Mouse (Mus musculus) midbrain, postnatal 0 days (tissue): ENCODE data around the gene Clca1. TPM values are rescaled to one million over a fixed set of nuclear protein-coding genes. Genes with fewer than 3 reads are reported as not detected.

ENCODE experiments used
- ATAC-seq: fragments of 200-750 bp; cut with Nextera tagmentation; 2 replicates; pipeline ENCODE4 v1.8.0; 2017; ENCODE audit warnings: moderate number of reproducible peaks, mild to moderate bottlenecking, moderate TSS enrichment, moderate library complexity; ENCODE audit not compliant: low FRiP score
- DNase-seq: peaks from one replicate; pipeline ENCODE4 v3.0.0-alpha.2; 2015; ENCODE audit warnings: low spot score
- H3K27ac ChIP-seq: fragments of 300-500 bp; sonication (generic); 2 replicates; pipeline ENCODE4 v1.5.1; 2014; ENCODE audit warnings: low read depth, mild to moderate bottlenecking, low read length, mixed read lengths
- H3K27me3 ChIP-seq: fragments of 300-500 bp; sonication (generic); 2 replicates; pipeline ENCODE4 v1.6.1; 2014; ENCODE audit warnings: low read length, control low read depth, mixed read lengths; ENCODE audit not compliant: insufficient read depth
- H3K36me3 ChIP-seq: fragments of 300-500 bp; sonication (generic); 2 replicates; pipeline ENCODE4 v1.6.1; 2014; ENCODE audit warnings: low read length, control low read depth, mixed read lengths; ENCODE audit not compliant: insufficient read depth
- H3K4me1 ChIP-seq: fragments of 300-500 bp; sonication (generic); 2 replicates; pipeline ENCODE4 v1.6.1; 2014; ENCODE audit warnings: mild to moderate bottlenecking, control low read depth, antibody characterized with exemption, low read length, mixed read lengths; ENCODE audit not compliant: insufficient read depth
- H3K4me2 ChIP-seq: fragments of 300-500 bp; sonication (generic); 2 replicates; pipeline ENCODE4 v1.6.1; 2014; ENCODE audit warnings: low read depth, mild to moderate bottlenecking, low read length, mixed read lengths; ENCODE audit not compliant: poor library complexity, severe bottlenecking
- H3K4me3 ChIP-seq: fragments of 300-500 bp; sonication (generic); 2 replicates; pipeline ENCODE4 v1.5.1; 2014; ENCODE audit warnings: low read depth, mild to moderate bottlenecking, low read length, moderate library complexity
- H3K9ac ChIP-seq: fragments of 300-500 bp; sonication (generic); replicated peaks from 2 replicates; pipeline ENCODE4 v1.6.1; 2014; ENCODE audit warnings: mild to moderate bottlenecking, low read length, moderate library complexity, mixed read lengths; ENCODE audit not compliant: poor library complexity, severe bottlenecking
- H3K9me3 ChIP-seq: fragments of 300-500 bp; sonication (generic); 2 replicates; pipeline ENCODE4 v1.6.1; 2016; ENCODE audit warnings: low read length, control low read depth
- CTCF ChIP-seq: IDR thresholded peaks from 2 replicates; pipeline ENCODE4 v1.5.1; 2016; ENCODE audit warnings: antibody characterized with exemption, mild to moderate bottlenecking
- WGBS: fragments of 180-500 bp; shearing (Covaris S2); extraction: QIAGEN DNeasy Blood & Tissue Kit; methylation state at CpG from one replicate; pipeline ENCODE4 v1.1.7; 2014; 5-methylcytosine and 5-hydroxymethylcytosine counted together
- polyA plus RNA-seq: library from polyadenylated mRNA; unstranded; fragments of >200 nt; fragmentation: Nextera tagmentation; extraction: Ambion mirVana; gene quantifications from 2 replicates; pipeline ENCODE4 v1.2.1, GENCODE M21; 2015
- total RNA-seq: library from RNA; depleted of rRNA; stranded (reverse); fragments of >200 nt; gene quantifications from 2 replicates; pipeline ENCODE4 v1.2.3, GENCODE M21; 2014

Clca1 gene
- total and polyA plus RNA-seq, 2 experiments from 2014 or later, result not detected

GRCm38 (mm10) chr3:145049820-145050219, 17.2 kb upstream of the Clca1 start:
- WGBS, result 72% methylated on average over 3 of the region's 3 CpGs
- H3K36me3 ChIP-seq, result no peaks in the 10 kb centered on the region
- H3K27ac ChIP-seq, result no peak overlapping the region
- H3K27me3 ChIP-seq, result no peaks in the 10 kb centered on the region
- ATAC-seq (no peak), DNase-seq (no peak)
- H3K9ac ChIP-seq, result no peak overlapping the region
- no peak overlapping the region for H3K4me2 ChIP-seq
- no peak overlapping the region for H3K4me3 ChIP-seq
- no peaks in the 10 kb centered on the region for H3K4me1 ChIP-seq
- H3K9me3 ChIP-seq, result no peaks in the 10 kb centered on the region
- TF ChIP-seq CTCF, result no peak

GRCm38 (mm10) chr3:145038813-145039212, 6.2 kb upstream of the Clca1 start:
- Histone ChIP-seq H3K27me3 (no peaks in the 10 kb centered on the region), H3K4me1 (no peaks in the 10 kb centered on the region), H3K9me3 (no peaks in the 10 kb centered on the region), H3K27ac (no peak overlapping the region), H3K4me2 (no peak overlapping the region), H3K4me3 (no peak overlapping the region), H3K36me3 (no peaks in the 10 kb centered on the region), H3K9ac (no peak overlapping the region)
- ATAC-seq (no peak), DNase-seq (no peak)
- no peak for TF ChIP-seq CTCF
- 77% methylated on average over 3 of the region's 3 CpGs for WGBS

- Histone ChIP-seq H3K9ac (no peak overlapping the region), H3K36me3 (no peaks in the 10 kb centered on the region), H3K27ac (no peak overlapping the region), H3K4me1 (no peaks in the 10 kb centered on the region), H3K4me2 (no peak overlapping the region), H3K27me3 (no peaks in the 10 kb centered on the region), H3K9me3 (no peaks in the 10 kb centered on the region), H3K4me3 (no peak overlapping the region)
- TF ChIP-seq CTCF, result no peak
- no peak for ATAC-seq
- no peak for DNase-seq
- 57% methylated on average over 3 of the region's 3 CpGs for WGBS
These were observed 4.5 kb downstream of the Clca1 start for GRCm38 (mm10) chr3:145028036-145028435.

GRCm38 (mm10) chr3:145026750-145027149, 5.8 kb downstream of the Clca1 start:
- Histone ChIP-seq H3K27ac (no peak overlapping the region), H3K9ac (no peak overlapping the region), H3K9me3 (no peaks in the 10 kb centered on the region), H3K36me3 (no peaks in the 10 kb centered on the region), H3K4me3 (no peak overlapping the region), H3K4me1 (no peaks in the 10 kb centered on the region), H3K4me2 (no peak overlapping the region), H3K27me3 (no peaks in the 10 kb centered on the region)
- peak; percentile 88 for TF ChIP-seq CTCF
- WGBS, result 34% methylated on average over 3 of the region's 3 CpGs
- peak; percentile 54; the same call in 1 of the 2 replicates for ATAC-seq
- peak; percentile 59 for DNase-seq

- Histone ChIP-seq H3K36me3 (no peaks in the 10 kb centered on the region), H3K4me3 (no peak overlapping the region), H3K9ac (no peak overlapping the region), H3K4me1 (no peaks in the 10 kb centered on the region), H3K4me2 (no peak overlapping the region), H3K27ac (no peak overlapping the region), H3K9me3 (no peaks in the 10 kb centered on the region), H3K27me3 (no peaks in the 10 kb centered on the region)
- TF ChIP-seq CTCF, result no peak
- DNase-seq, result no peak
- 57% methylated on average over 3 of the region's 3 CpGs for WGBS
- ATAC-seq, result no peak
These were observed 14.8 kb downstream of the Clca1 start for GRCm38 (mm10) chr3:145017807-145018206.

- TF ChIP-seq CTCF, result peak; percentile 43
- Histone ChIP-seq H3K4me3 (no peak overlapping the region), H3K36me3 (no peaks in the 10 kb centered on the region), H3K27ac (no peak overlapping the region), H3K27me3 (no peaks in the 10 kb centered on the region), H3K4me1 (no peaks in the 10 kb centered on the region), H3K4me2 (no peak overlapping the region), H3K9ac (no peak overlapping the region), H3K9me3 (no peaks in the 10 kb centered on the region)
- DNase-seq (no peak), ATAC-seq (no peak)
- 30% methylated on average over 5 of the region's 5 CpGs for WGBS
These were observed 28.2 kb downstream of the Clca1 start for GRCm38 (mm10) chr3:145004422-145004821.
